Mouse (Mus musculus) bone marrow, adult 2 months (tissue): ENCODE measurements at regions not wholly inside any gene's neighbourhood (a gene's known extent, or its start where the extent isn't known, plus 50 kb on each side); places are given as distances from the start of the nearest gene placed in this dataset.
A peak's percentile ranks its signal among the peaks of the same experiment; 100 is the strongest.

Experiments used
- H3K27ac ChIP-seq: fragments of 200-500 bp; 2 replicates; pipeline ENCODE4 v1.5.1; 2012; ENCODE audit warnings: low read depth, mild to moderate bottlenecking, control low read depth, inconsistent platforms, low read length; ENCODE audit not compliant: control insufficient read depth, poor library complexity, insufficient read depth
- H3K4me1 ChIP-seq: fragments of 200-500 bp; 2 replicates; pipeline ENCODE4 v1.6.1; 2011; ENCODE audit warnings: low read length; ENCODE audit not compliant: control insufficient read depth, insufficient read depth
- H3K4me3 ChIP-seq: fragments of 200-500 bp; replicated peaks from 2 replicates; pipeline ENCODE3; 2011; ENCODE audit warnings: mild to moderate bottlenecking, low read depth, low read length, control low read depth; ENCODE audit not compliant: control insufficient read depth
- CTCF ChIP-seq: fragments of 200-500 bp; IDR thresholded peaks from 2 replicates; pipeline ENCODE4 v1.5.1; 2011; ENCODE audit warnings: low read length, control low read depth; ENCODE audit not compliant: control insufficient read depth, insufficient read depth
- POLR2A ChIP-seq: fragments of 200-500 bp; IDR thresholded peaks from 2 replicates; pipeline ENCODE4 v1.6.1; 2011; ENCODE audit warnings: low read depth, mild to moderate bottlenecking, control low read depth, low read length, borderline replicate concordance; ENCODE audit not compliant: control insufficient read depth
- WGBS: fragments of 180-500 bp; shearing (Covaris S2); methylation state at CpG from one replicate; pipeline ENCODE4 v1.1.7; 2018; 5-methylcytosine and 5-hydroxymethylcytosine counted together

DNA sequence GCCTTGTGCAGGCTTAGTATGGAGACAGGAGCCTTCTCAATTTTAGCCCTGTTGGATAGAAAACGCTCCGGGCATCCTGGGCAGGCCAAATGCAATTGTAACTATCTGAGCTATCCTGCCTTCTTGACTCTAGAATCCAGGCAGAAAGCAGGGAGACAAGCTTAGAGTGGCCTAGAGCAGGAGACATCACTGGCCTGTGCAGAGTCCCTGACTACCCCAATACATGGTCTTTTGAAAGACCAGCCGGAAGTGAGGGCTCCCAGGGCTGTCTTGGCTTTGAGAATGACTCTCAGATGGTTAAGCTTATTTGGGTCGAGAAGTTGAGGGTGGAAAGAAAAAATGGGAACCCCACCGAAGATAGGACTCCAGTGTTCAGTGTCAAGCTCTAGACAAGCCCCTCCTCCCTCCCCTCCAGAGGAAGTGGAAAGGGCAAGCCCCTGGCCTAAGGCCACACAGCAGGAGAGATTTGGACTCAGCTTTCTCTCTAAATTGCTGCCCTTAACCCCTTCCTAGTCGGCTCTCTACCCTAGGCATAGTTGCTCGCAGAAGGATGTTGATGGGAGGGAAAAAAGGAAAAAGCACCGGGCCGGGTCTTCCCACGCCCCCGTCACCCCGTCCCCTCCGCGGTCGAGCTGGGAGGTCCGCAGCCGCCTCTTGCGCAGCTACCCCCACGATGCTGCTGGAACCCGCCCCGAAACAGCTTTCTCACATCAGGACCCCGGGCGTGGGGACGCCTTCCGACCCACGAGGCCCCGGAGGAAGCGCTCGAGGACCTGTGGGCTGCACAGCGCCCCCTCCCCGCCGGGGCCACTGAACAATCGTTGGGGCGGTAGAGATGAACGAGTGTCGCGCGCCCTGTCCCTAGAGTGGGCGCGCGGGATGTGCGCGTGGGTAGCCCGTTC, 96.1 kb downstream of the 1700001O22Rik start:
- 6% methylated on average over 44 of the region's 44 CpGs for WGBS
- TF ChIP-seq POLR2A (no peak), CTCF (no peak)
- Histone ChIP-seq H3K27ac (peak overlapping the region; percentile 48; the same call in 1 of the 2 replicates), H3K4me1 (no peaks in the 10 kb centered on the region), H3K4me3 (no peak overlapping the region)

DNA sequence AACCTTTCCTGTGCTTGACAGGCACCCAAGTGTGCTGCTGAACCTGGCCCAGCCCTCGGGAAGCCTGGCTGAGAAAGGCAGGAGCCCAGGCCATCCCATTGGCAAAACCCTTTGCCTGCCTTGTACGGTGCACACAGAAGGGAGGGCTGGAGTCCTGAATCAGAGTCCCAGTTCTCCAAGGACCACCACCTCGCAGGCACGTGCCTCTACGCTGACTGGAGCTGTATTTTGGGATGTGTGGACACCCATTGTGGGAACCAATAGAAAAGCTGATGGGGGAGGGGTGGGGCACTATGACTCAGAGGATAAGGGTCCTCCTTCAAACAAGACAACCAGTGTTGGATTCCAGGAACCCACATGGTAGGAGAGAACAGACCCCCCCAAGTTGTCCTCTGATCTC, 97.4 kb downstream of the 1700001O22Rik start:
- TF ChIP-seq CTCF, result no peak
- no peak for TF ChIP-seq POLR2A
- 77% methylated on average over 5 of the region's 5 CpGs for WGBS
- no peak overlapping the region for H3K4me3 ChIP-seq
- no peak overlapping the region for H3K27ac ChIP-seq
- no peaks in the 10 kb centered on the region for H3K4me1 ChIP-seq

DNA sequence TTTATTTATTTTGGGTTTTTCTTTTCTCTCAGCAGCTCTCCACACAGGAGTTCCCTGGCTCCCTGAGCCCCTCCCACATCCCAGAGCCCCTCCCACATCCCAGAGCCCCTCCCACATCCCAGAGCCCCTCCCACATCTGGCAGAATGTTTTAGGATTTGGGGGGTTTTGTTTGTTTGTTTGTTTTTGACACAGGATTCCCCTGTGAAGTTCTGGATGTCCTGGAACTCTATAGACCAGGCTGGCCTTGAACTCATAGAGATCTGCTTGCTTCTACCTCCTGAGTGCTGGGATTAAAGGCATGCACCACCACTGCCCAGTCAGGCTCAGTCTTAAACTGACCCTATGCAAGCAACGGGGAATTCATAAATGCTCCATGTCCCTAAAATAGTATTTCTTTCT, 100.2 kb downstream of the 1700001O22Rik start:
- no peaks in the 10 kb centered on the region; the same call in 1 of the 2 replicates for H3K4me1 ChIP-seq
- TF ChIP-seq POLR2A (no peak), CTCF (no peak)
- H3K27ac ChIP-seq, result no peak overlapping the region
- H3K4me3 ChIP-seq, result no peak overlapping the region
- 93% methylated on average over 1 of the region's 1 CpGs for WGBS

DNA sequence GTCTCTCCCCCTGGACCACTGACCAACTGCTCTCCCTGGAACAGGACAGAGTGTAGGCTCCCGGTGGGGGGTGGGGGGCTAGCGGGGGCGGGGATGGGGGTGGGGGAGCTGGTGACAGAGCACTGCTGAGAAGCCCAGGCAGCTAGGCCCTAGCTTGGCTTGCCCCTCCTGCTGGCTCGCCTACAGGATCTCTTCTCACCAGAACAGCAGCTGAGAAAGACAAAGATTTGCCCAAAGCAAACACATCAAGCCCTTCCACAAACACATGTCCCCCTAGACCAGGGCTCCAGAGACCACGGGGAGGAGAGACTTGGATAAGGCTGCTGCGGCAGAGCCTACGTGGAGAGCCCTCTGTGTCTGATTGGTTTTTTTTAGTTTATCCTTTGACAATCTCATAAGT, 100.8 kb downstream of the 1700001O22Rik start:
- no peak for TF ChIP-seq POLR2A
- TF ChIP-seq CTCF, result no peak
- H3K4me3 ChIP-seq, result no peak overlapping the region
- WGBS, result 74% methylated on average over 7 of the region's 7 CpGs
- H3K27ac ChIP-seq, result no peak overlapping the region
- H3K4me1 ChIP-seq, result no peaks in the 10 kb centered on the region; the same call in 1 of the 2 replicates

DNA sequence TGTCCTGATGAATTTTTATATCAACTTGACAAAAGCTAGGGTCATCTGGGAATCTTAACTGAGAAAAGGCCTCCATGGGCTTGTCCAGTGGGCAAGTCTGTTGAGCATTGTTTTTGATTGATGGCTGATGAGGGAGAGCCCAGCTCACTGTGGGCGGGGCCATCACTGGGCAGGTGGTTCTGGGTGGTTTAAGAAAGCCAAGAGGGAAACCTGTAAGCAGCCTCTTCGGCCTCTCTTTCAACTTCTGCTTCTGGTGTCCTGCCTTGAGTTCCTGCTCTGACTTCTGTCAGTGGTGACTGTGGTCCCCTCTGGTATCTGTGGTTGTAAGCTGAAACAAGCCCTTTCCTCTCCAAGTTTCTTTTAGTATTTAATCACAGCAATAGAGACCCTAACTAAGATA, 102.6 kb downstream of the 1700001O22Rik start:
- H3K27ac ChIP-seq, result no peak overlapping the region
- H3K4me3 ChIP-seq, result no peak overlapping the region
- 60% methylated on average over 2 of the region's 2 CpGs for whole genome bisulfite sequencing
- TF ChIP-seq POLR2A (no peak), CTCF (no peak)
- H3K4me1 ChIP-seq, result peaks cover 1% of the 10 kb centered on the region; the same call in 1 of the 2 replicates

DNA sequence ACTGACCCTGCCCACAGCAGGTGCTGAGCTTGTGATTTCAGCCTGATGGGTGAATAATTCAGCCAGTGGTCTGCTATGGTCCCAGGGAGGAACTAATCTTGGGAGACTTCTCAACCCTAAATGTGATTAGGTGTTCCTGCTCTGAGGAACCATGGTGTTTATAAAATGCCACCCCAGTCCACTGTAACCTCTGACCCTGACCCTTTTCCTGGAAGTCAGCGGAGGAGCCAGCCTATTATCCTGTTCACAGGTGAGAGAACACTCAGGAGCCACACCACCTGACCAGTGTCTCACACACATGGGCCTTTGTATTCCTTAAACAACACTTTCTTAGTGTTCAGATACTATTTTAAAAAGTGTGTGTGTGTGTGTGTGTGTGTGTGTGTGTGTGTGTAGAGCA, 103.0 kb downstream of the 1700001O22Rik start:
- H3K4me1 ChIP-seq, result peaks cover 1% of the 10 kb centered on the region; the same call in 1 of the 2 replicates
- no peak overlapping the region for H3K4me3 ChIP-seq
- H3K27ac ChIP-seq, result no peak overlapping the region
- TF ChIP-seq POLR2A, result no peak
- WGBS, result 87% methylated on average over 1 of the region's 1 CpGs

DNA sequence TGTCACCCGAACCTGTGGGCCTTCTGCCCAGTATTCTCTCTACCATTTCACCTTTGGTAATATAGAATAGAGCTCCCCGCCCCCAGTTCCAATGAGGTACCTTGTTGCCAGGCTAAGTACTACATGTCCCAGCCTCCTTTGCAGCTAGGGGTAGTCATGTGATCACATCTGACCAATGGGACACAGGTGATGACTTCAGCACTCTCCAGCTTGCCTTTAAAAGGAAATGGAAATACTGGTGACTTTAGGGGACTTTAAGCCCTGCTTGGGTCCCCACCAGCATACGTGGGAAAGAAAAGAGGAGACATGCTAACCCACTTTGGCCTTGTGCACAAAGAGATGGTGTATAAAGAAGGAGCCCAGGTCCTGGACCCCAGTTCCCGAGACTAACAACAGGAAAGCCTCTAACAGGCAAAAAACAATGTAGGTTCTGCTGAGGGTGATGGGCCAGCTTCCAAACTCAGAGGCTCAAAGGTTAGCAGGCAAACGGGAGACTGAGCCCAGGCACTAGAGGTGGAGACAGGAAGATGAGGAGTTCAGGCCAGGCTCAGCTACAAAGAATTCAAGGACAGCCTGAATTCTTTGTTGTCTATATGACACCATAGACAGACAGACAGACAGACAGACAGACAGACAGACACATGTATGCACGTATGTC, 103.5 kb downstream of the 1700001O22Rik start:
- Histone ChIP-seq H3K4me3 (no peak overlapping the region), H3K4me1 (peaks cover 1% of the 10 kb centered on the region; the same call in 1 of the 2 replicates), H3K27ac (no peak overlapping the region)
- 35% methylated on average over 6 of the region's 6 CpGs for WGBS
- no peak for TF ChIP-seq POLR2A
- TF ChIP-seq CTCF, result no peak

DNA sequence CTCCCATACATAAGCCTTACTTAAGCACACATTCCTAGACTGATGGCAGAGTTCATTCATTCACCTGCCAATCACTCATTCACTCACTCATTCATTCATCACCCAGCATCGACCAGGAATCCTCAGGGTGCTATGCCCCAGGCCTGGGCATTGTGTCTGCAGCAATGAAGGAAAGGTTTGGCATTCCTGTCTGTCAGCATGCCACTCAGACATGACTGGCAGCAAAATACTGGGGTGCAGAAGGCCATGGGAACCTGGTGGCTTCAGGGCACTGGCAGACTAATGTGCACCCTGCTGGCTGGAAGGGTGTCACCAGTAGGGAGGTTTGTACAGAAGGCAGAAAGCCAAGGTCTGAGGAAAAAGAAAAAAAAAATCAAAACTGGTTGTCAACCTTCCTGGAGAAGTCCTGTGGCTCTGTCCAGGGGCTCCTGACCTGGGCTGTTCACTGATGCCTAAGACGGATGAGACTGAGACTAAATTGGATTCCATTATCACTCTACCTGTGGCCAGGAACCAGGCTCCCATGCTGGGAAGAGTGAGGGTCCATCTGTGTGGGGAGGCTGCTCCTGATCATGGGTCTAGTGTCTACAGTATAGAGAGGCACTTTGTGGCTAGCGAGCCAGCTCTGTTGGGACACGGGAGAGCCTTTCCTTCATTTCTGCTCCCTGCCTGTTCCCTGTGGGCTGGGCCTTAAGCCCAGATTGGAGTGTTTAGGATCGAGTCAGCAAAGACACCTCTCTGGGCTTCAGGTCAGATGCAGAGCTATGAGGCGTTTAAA, 104.1 kb downstream of the Cstad start:
- no peak for TF ChIP-seq POLR2A
- no peak for TF ChIP-seq CTCF
- Histone ChIP-seq H3K4me1 (peaks cover 1% of the 10 kb centered on the region; the same call in 1 of the 2 replicates), H3K4me3 (no peak overlapping the region), H3K27ac (no peak overlapping the region)
- WGBS, result 80% methylated on average over 6 of the region's 6 CpGs
